Comparison of ENCODE assay signal across 8 mouse cellular contexts in genomic region chr10:128645111-128646011, GRCm38 (mm10). TPM values are rescaled to one million over a fixed set of nuclear protein-coding genes. Genes with fewer than 3 reads are reported as not detected.
DNase-seq lines count a peak whose midpoint lies in the region; ATAC-seq lines count a peak whose summit lies in the region.

TSS of gene Ikzf4 (minus strand) at chr10:128645991.

- peak within 1 kb of the TSS; percentile 50 for H3K4me2 ChIP-seq in forebrain, embryonic 16.5 days (ENCODE audit: low read length)
- peak within 1 kb of the TSS; percentile 75 for H3K4me2 ChIP-seq in hindbrain, embryonic 16.5 days (ENCODE audit: low read length)
- H3K4me2 ChIP-seq in stomach, embryonic 15.5 days = peak within 1 kb of the TSS; percentile 83

- intact Hi-C loops in left cerebral cortex, postnatal 25 days (cut with DNase I) = loop anchor here (1.0 kb wide), 1 partner anchor 29 kb away; the partner anchor contains the start of gene Suox

- DNase-seq in adrenal gland, adult 18-20 months (ENCODE audit: low spot score in 2 of 2) = peak; percentile 41 to 56
- DNase-seq in adrenal gland, adult 8-10 months = no peak
- DNase-seq in left cerebral cortex, postnatal 25 days (ENCODE audit: low spot score in 2 of 2) = peak; percentile 50 to 57
- DNase-seq in mesoderm, embryonic 11.5 days (ENCODE audit: low read depth, low spot score) = peak; percentile 60

- H3K9me3 ChIP-seq in forebrain, embryonic 16.5 days (ENCODE audit: control insufficient read depth, low read length) = no peaks in the 10 kb centered on the region
- no peaks in the 10 kb centered on the region for H3K9me3 ChIP-seq in hindbrain, embryonic 16.5 days (ENCODE audit: control insufficient read depth, low read length)
- no peaks in the 10 kb centered on the region for H3K9me3 ChIP-seq in stomach, embryonic 15.5 days

- no peaks in the 10 kb centered on the region for H3K27me3 ChIP-seq in forebrain, embryonic 16.5 days (replicated peaks; ENCODE audit: control insufficient read depth, insufficient read depth, low read length)
- no peaks in the 10 kb centered on the region for H3K27me3 ChIP-seq in hindbrain, embryonic 16.5 days (replicated peaks; ENCODE audit: control insufficient read depth, insufficient read depth, low read length)
- H3K27me3 ChIP-seq in stomach, embryonic 15.5 days (replicated peaks) = no peaks in the 10 kb centered on the region

- WGBS in forebrain, embryonic 16.5 days = 2% methylated on average over 35 of the region's 36 CpGs
- WGBS in hindbrain, embryonic 16.5 days = 2% methylated on average over 35 of the region's 36 CpGs
- WGBS in stomach, embryonic 15.5 days = 5% methylated on average over 35 of the region's 36 CpGs

- peak within 1 kb of the TSS; percentile 63 for H3K9ac ChIP-seq in forebrain, embryonic 16.5 days (replicated peaks; ENCODE audit: low read depth, low read length)
- H3K9ac ChIP-seq in hindbrain, embryonic 16.5 days (ENCODE audit: low read depth, low read length) = peak within 1 kb of the TSS; percentile 86
- peak within 1 kb of the TSS; percentile 34; the same call in 1 of the 2 replicates for H3K9ac ChIP-seq in stomach, embryonic 15.5 days

- H3K27ac ChIP-seq in forebrain, embryonic 16.5 days (ENCODE audit: low read length) = peak within 1 kb of the TSS; percentile 79
- H3K27ac ChIP-seq in hindbrain, embryonic 16.5 days (ENCODE audit: low read depth, low read length) = peak within 1 kb of the TSS; percentile 91
- peak within 1 kb of the TSS; percentile 40; the same call in 1 of the 2 replicates for H3K27ac ChIP-seq in stomach, embryonic 15.5 days

- H3K4me1 ChIP-seq in forebrain, embryonic 16.5 days (replicated peaks; ENCODE audit: control insufficient read depth, insufficient read depth, low read length) = peaks cover 18% of the 10 kb centered on the region
- H3K4me1 ChIP-seq in hindbrain, embryonic 16.5 days (ENCODE audit: control insufficient read depth, insufficient read depth, low read depth, low read length) = peaks cover 22% of the 10 kb centered on the region
- peaks cover 11% of the 10 kb centered on the region; the same call in 1 of the 2 replicates for H3K4me1 ChIP-seq in stomach, embryonic 15.5 days

- H3K4me3 ChIP-seq in forebrain, embryonic 16.5 days (replicated peaks; ENCODE audit: low read length) = peak within 1 kb of the TSS; percentile 49
- H3K4me3 ChIP-seq in hindbrain, embryonic 16.5 days (ENCODE audit: low read length) = peak within 1 kb of the TSS; percentile 66
- peak within 1 kb of the TSS; percentile 52 for H3K4me3 ChIP-seq in stomach, embryonic 15.5 days (replicated peaks)

- H3K36me3 ChIP-seq in forebrain, embryonic 16.5 days (ENCODE audit: control insufficient read depth, insufficient read depth) = peaks cover 5% of the 10 kb centered on the region; the same call in 1 of the 2 replicates
- H3K36me3 ChIP-seq in hindbrain, embryonic 16.5 days (ENCODE audit: control insufficient read depth, insufficient read depth, low read length) = peaks cover 8% of the 10 kb centered on the region
- H3K36me3 ChIP-seq in stomach, embryonic 15.5 days = no peaks in the 10 kb centered on the region

- ATAC-seq in cerebellum, adult (ENCODE audit: insufficient number of reproducible peaks, low FRiP score, low TSS enrichment) = peak; percentile 50; the same call in 1 of the 2 replicates
- ATAC-seq in forebrain, embryonic 16.5 days = peak; percentile 80
- peak; percentile 83 for ATAC-seq in hindbrain, embryonic 16.5 days
- ATAC-seq in stomach, embryonic 15.5 days (ENCODE audit: insufficient read depth, low FRiP score, low read depth) = peak; percentile 61

RNA-seq across cellular contexts. Expression of gene Ikzf4, which starts in this region (rescaled TPM):
- total RNA-seq in adrenal gland, adult 18-20 months (2021) = 1 to 10 TPM; 2.3 TPM
- total RNA-seq in adrenal gland, adult 8-10 months (2022) = 10 to 100 TPM in 1 of 4 experiments, 1 to 10 TPM in 3; 1.6 to 10.8 (median 3.7) TPM
- 9.0 and 15.6 TPM in 2 replicates for polyA plus RNA-seq in forebrain, embryonic 16.5 days (2015; fragmentation: Nextera tagmentation; extraction: Ambion mirVana)
- polyA plus RNA-seq in hindbrain, embryonic 16.5 days (2015; fragmentation: Nextera tagmentation; extraction: Ambion mirVana) = 15.3 and 18.9 TPM in 2 replicates
- 10 to 100 TPM; 17.9 to 18.9 TPM for total RNA-seq in left cerebral cortex, postnatal 25 days (2021)
- polyA plus RNA-seq in stomach, embryonic 15.5 days (2015; fragmentation: Nextera tagmentation; extraction: Ambion mirVana) = 2.2 and 2.7 TPM in 2 replicates

Comparison
In these comparisons a context has a peak if more than half of its experiments do, and no peak if none do; other contexts are left out.
1. H3K27ac ChIP-seq: peak in every context shown above with its lines; median percentile 91 in hindbrain, embryonic 16.5 days; 79 in forebrain, embryonic 16.5 days; 40 in stomach, embryonic 15.5 days.
2. H3K9ac ChIP-seq: peak in every context shown above with its lines; median percentile 86 in hindbrain, embryonic 16.5 days; 63 in forebrain, embryonic 16.5 days; 34 in stomach, embryonic 15.5 days.